Mouse (Mus musculus) embryo, embryonic 10.5 days (tissue): Measurements from ENCODE around the gene Slc9a9.

Experiments used
- DNase-seq: peaks from one replicate; pipeline ENCODE4 v3.0.0-alpha.2; 2015; ENCODE audit warnings: low spot score

Slc9a9 gene

GRCm38 (mm10) chr9:95207661-95208060 is 538.0 kb downstream of the Slc9a9 start:
- DNase-seq = no peak

GRCm38 (mm10) chr9:95208681-95209080 is 539.0 kb downstream of the Slc9a9 start:
- no peak for DNase-seq

- DNase-seq = no peak
Observed at GRCm38 (mm10) chr9:95220009-95220408, 550.3 kb downstream of the Slc9a9 start.

GRCm38 (mm10) chr9:95221310-95221709 is 551.6 kb downstream of the Slc9a9 start:
- no peak for DNase-seq

GRCm38 (mm10) chr9:95226986-95227385 is 557.3 kb downstream of the Slc9a9 start:
- DNase-seq = no peak

- no peak for DNase-seq
Observed at GRCm38 (mm10) chr9:95228123-95228522, 558.4 kb downstream of the Slc9a9 start.

- no peak for DNase-seq
Observed at GRCm38 (mm10) chr9:95229147-95229546, 559.4 kb downstream of the Slc9a9 start.

- DNase-seq = no peak
Observed at GRCm38 (mm10) chr9:95239900-95240299, 570.2 kb downstream of the Slc9a9 start.

- DNase-seq = no peak
Observed at GRCm38 (mm10) chr9:95242628-95243195, 573.0 kb downstream of the Slc9a9 start.

- no peak for DNase-seq
Observed at GRCm38 (mm10) chr9:95254162-95254561, 584.5 kb downstream of the Slc9a9 start.

- DNase-seq = no peak
Observed at GRCm38 (mm10) chr9:95255844-95256243, 586.1 kb downstream of the Slc9a9 start.

- no peak for DNase-seq
Observed at GRCm38 (mm10) chr9:95256680-95257316, 587.1 kb downstream of the Slc9a9 start.

GRCm38 (mm10) chr9:95262851-95263250 is 593.1 kb downstream of the Slc9a9 start:
- DNase-seq = no peak

GRCm38 (mm10) chr9:95263867-95264509 is 594.3 kb downstream of the Slc9a9 start:
- no peak for DNase-seq

GRCm38 (mm10) chr9:95266179-95266578 is 596.5 kb downstream of the Slc9a9 start:
- no peak for DNase-seq

- no peak for DNase-seq
Observed at GRCm38 (mm10) chr9:95266924-95267323, 597.2 kb downstream of the Slc9a9 start.

GRCm38 (mm10) chr9:95279590-95280344 is 610.1 kb downstream of the Slc9a9 start:
- DNase-seq = peak; percentile 27
